Mouse (Mus musculus) C2C12 (cell line): ENCODE results near the gene Olfr467. TPM values are rescaled to one million over a fixed set of nuclear protein-coding genes. Genes with fewer than 3 reads are reported as not detected.
"Not testable (repeated sequence)": the region's sequence is repeated elsewhere in the genome, so short reads cannot be mapped to it uniquely, and the experiment has no call there.

Experiments
- H3K27me3 ChIP-seq: one replicate; pipeline ENCODE4 v1.6.1; 2011; ENCODE audit not compliant: control insufficient read depth, insufficient read depth, insufficient read length
- H3K36me3 ChIP-seq: one replicate; pipeline ENCODE4 v1.6.1; 2011; ENCODE audit not compliant: control insufficient read depth, insufficient read depth
- H3K4me3 ChIP-seq: one replicate; pipeline ENCODE4 v1.5.1; 2011; ENCODE audit warnings: mild to moderate bottlenecking, control low read depth; ENCODE audit not compliant: poor library complexity, insufficient read depth, severe bottlenecking
- H3K79me2 ChIP-seq: one replicate; pipeline ENCODE4 v1.6.1; 2011; ENCODE audit not compliant: control insufficient read depth, insufficient read depth
- H3K79me3 ChIP-seq: one replicate; pipeline ENCODE4 v1.6.1; 2011; ENCODE audit warnings: low read depth, control low read depth
- H3ac ChIP-seq: one replicate; pipeline ENCODE3; 2011; ENCODE audit warnings: low read depth; ENCODE audit not compliant: control insufficient read depth, insufficient read length
- CEBPB ChIP-seq: IDR thresholded peaks from one replicate; pipeline ENCODE4 v1.6.1; 2011; ENCODE audit warnings: low read depth, mild to moderate bottlenecking, control low read depth, moderate library complexity
- CTCF ChIP-seq: IDR thresholded peaks from one replicate; pipeline ENCODE4 v1.5.1; 2011; ENCODE audit not compliant: control insufficient read depth, insufficient read depth, insufficient read length
- FOSL1 ChIP-seq: IDR thresholded peaks from one replicate; pipeline ENCODE4 v1.8.0; 2011; ENCODE audit warnings: mild to moderate bottlenecking, low read length; ENCODE audit not compliant: poor library complexity, insufficient read depth, severe bottlenecking
- MAX ChIP-seq: IDR thresholded peaks from one replicate; pipeline ENCODE4 v1.6.1; 2011; ENCODE audit warnings: mild to moderate bottlenecking, control low read depth
- MYOD1 ChIP-seq: IDR thresholded peaks from one replicate; pipeline ENCODE4 v1.6.1; 2011; ENCODE audit warnings: low read depth; ENCODE audit not compliant: control insufficient read depth, insufficient read length
- MYOG ChIP-seq: IDR thresholded peaks from one replicate; pipeline ENCODE4 v1.6.1; 2011; ENCODE audit not compliant: control insufficient read depth, insufficient read length; ENCODE audit errors: extremely low read depth
- USF1 ChIP-seq: IDR thresholded peaks from one replicate; pipeline ENCODE4 v1.6.1; 2011; ENCODE audit warnings: low read depth, mild to moderate bottlenecking, control low read depth, moderate library complexity
- polyA plus RNA-seq: library from polyadenylated mRNA; unstranded; fragments of >200 nt; fragmentation: generic; extraction: Trizol; gene quantifications from one replicate; pipeline ENCODE4 v1.2.1, GENCODE M21; 2012; ENCODE audit warnings: missing spikeins

The Olfr467 gene
- polyA plus RNA-seq, 1 experiment, result not detected

DNA sequence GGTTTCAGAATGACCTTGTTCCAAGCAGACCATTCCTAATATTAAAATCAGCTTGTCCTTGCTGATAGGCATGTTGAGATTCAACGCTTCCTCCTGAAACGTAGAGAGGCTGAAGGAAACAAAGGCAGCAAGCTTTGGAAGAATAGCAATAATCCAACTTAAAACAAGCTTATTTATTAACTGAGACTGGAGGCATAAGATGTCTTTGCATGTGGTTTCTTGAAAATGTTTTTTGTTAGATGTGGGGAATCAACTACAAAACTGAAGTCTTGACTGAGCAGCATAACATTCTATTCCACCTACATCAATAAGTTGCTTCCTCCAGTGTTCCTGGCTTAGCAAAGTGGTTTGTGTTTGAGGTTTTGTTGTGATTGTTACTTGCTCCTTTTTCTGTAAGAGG is 11.0 kb upstream of the Olfr467 start, which contains the start of gene Ovch2:
Ovch2 (minus strand) TSS at position 101 of the 400 bp plus-strand sequence.
- no peak within 1 kb of the TSS for H3K4me3 ChIP-seq
- H3K36me3 ChIP-seq, result no peaks in the 10 kb centered on the region
- no peak within 1 kb of the TSS for H3ac ChIP-seq
- TF ChIP-seq MYOG (no peak), MYOD1 (no peak), CTCF (no peak), USF1 (no peak), CEBPB (no peak), MAX (no peak), FOSL1 (no peak)
- H3K27me3 ChIP-seq, result no peaks in the 10 kb centered on the region
- H3K79me2 ChIP-seq, result no peaks in the 10 kb centered on the region
- H3K79me3 ChIP-seq, result no peaks in the 10 kb centered on the region

DNA sequence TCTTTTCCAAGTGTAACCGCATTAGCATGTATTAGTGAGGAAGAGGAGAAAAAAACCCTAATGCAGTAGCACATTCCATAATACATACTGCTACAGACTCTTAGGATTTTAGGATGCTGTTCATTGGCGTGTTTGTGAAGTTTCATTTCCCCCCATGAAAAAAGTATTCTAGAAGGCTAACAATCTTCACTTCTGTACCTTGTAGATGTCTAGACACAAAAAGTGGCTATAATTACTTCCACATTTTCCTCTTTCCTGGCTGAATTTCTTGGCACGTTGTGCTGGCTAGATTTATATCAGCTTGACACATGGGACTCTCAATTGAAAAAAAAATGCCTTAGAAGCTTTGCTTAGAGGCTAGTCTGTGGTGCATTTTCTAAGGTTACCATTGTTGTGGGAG is 9.9 kb upstream of the Olfr467 start:
- Histone ChIP-seq H3ac (no peak overlapping the region), H3K4me3 (no peak overlapping the region), H3K79me2 (no peaks in the 10 kb centered on the region), H3K27me3 (no peaks in the 10 kb centered on the region), H3K79me3 (no peaks in the 10 kb centered on the region), H3K36me3 (no peaks in the 10 kb centered on the region)
- TF ChIP-seq CTCF, result no peak
- TF ChIP-seq MAX, result no peak
- no peak for TF ChIP-seq FOSL1
- no peak for TF ChIP-seq MYOG
- TF ChIP-seq USF1, result no peak
- no peak for TF ChIP-seq MYOD1
- TF ChIP-seq CEBPB, result no peak

DNA sequence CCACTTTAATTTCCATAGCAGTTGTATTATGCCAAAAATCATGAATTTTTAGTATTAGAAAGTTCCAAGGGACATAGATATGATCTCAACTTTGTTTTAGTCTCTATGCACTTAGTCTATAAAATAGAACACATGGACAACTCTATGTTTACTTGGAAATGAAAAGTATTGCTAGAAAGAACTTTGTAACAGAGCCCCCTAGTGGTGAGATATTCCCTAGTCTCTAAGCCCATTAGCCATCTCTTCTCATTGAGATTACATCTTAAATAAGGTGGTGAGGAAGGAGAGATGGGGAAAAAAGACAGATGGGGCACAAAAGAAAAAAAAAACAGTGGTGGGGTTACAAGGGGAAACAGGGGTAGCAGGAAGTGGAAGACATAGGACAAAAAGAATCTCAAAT is 7.4 kb downstream of the Olfr467 start:
- H3K27me3 ChIP-seq, result no peaks in the 10 kb centered on the region
- no peaks in the 10 kb centered on the region for H3K36me3 ChIP-seq
- no peak overlapping the region for H3ac ChIP-seq
- TF ChIP-seq CTCF (no peak), MYOD1 (no peak), USF1 (no peak), FOSL1 (no peak), CEBPB (no peak), MYOG (no peak), MAX (no peak)
- no peaks in the 10 kb centered on the region for H3K79me2 ChIP-seq
- no peak overlapping the region for H3K4me3 ChIP-seq
- H3K79me3 ChIP-seq, result no peaks in the 10 kb centered on the region

DNA sequence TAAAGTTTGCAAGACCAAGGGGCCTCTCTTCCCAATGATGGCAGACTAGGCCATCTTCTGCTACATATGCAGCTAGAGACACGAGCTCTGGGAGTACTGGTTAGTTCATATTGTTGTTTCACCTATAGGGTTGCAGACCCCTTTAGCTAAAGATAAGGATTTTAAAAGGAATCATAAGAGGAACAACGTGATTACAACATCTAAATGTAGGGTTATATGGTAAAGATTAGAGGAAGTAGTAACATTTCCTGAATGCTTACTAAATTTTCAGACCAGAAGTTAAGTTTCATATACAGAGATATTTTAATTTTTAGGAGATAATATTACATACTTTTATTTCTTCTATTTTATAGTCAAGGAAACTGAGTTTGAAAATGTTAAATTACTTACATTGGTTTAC is 11.8 kb downstream of the Olfr467 start:
- not testable (repeated sequence) for H3K36me3 ChIP-seq, H3K79me3 ChIP-seq, H3K4me3 ChIP-seq, H3ac ChIP-seq, H3K79me2 ChIP-seq, H3K27me3 ChIP-seq

DNA sequence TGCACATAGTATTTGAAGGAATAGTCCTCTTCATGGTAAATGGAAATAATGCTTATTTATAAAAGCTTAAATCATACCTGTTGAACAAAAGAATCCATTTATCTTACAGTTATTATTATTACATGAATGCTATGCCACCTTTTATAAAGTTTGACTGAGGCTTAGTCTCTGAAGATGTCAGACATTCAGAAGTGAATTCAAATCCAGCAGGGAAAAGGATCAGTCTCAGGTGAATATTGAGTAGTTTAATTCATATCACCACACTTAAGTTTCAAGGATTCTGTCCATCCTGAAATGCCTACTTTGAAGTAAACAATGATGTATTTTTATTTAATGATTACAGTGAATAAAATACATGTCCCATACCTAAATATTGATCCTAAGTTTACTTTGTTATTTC is 13.4 kb downstream of the Olfr467 start, which contains the start of gene Olfr469:
Olfr469 (minus strand) TSS at position 101 of the 400 bp plus-strand sequence.
- not testable (repeated sequence) for H3K27me3 ChIP-seq, H3K36me3 ChIP-seq, H3K4me3 ChIP-seq, H3K79me2 ChIP-seq, H3ac ChIP-seq, H3K79me3 ChIP-seq

DNA sequence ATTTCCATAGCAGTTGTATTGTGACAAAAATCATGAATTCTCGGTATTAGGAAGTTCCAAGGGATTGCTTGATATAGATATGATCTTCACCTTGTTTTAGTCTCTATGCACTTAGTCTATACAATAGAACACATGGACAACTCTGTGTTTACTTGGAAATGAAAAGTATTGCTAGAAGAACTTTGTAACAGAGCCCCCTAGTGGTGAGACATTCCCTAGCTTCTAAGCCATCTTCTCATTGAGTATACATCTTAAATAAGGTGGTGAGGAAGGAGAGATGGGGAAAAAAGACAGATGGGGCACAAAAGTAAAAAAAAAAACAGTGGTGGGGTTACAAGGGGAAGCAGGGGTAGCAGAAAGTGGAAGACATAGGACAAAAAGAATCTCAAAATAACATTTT is 29.7 kb downstream of the Olfr467 start:
- no peak overlapping the region for H3K4me3 ChIP-seq
- no peaks in the 10 kb centered on the region for H3K36me3 ChIP-seq
- no peaks in the 10 kb centered on the region for H3K79me3 ChIP-seq
- no peak overlapping the region for H3ac ChIP-seq
- H3K79me2 ChIP-seq, result no peaks in the 10 kb centered on the region
- TF ChIP-seq MYOG, result no peak
- TF ChIP-seq MYOD1, result no peak
- TF ChIP-seq CEBPB, result no peak
- no peak for TF ChIP-seq CTCF
- no peak for TF ChIP-seq USF1
- no peak for TF ChIP-seq FOSL1
- TF ChIP-seq MAX, result no peak
- H3K27me3 ChIP-seq, result no peaks in the 10 kb centered on the region

DNA sequence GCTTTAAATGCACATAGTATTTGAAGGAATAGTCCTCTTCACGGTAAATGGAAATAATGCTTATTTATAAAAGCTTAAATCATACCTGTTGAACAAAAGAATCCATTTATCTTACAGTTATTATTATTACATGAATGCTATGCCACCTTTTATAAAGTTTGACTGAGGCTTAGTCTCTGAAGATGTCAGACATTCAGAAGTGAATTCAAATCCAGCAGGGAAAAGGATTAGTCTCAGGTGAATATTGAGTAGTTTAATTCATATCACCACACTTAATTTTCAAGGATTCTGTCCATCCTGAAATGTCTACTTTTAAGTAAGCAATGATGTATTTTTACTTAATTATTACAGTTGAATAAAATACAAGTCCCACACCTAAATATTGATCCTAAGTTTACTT is 35.3 kb downstream of the Olfr467 start, which contains the start of gene Olfr470:
Olfr470 (minus strand) TSS at position 101 of the 400 bp plus-strand sequence.
- H3K79me3 ChIP-seq, H3K79me2 ChIP-seq, H3K36me3 ChIP-seq, H3K27me3 ChIP-seq, H3K4me3 ChIP-seq, H3ac ChIP-seq: not testable (repeated sequence)

Other genes with a start within 250 kb of the Olfr467 start
- not detected for gene Olfml1, start 244.8 kb upstream of the Olfr467 start, polyA plus RNA-seq
- gene Ppfibp2, start 217.1 kb upstream of the Olfr467 start, polyA plus RNA-seq, result 0.01 TPM
- gene 5330417H12Rik, start 187.1 kb upstream of the Olfr467 start, polyA plus RNA-seq, result not detected
- gene Cyb5r2, start 54.2 kb upstream of the Olfr467 start, polyA plus RNA-seq, result not detected
- not detected for gene Ovch2, start 11.1 kb upstream of the Olfr467 start, polyA plus RNA-seq
- gene Olfr469, start 13.3 kb downstream of the Olfr467 start, polyA plus RNA-seq, result not detected
- gene Olfr470, start 35.2 kb downstream of the Olfr467 start, polyA plus RNA-seq, result not detected
- gene Olfr472, start 85.6 kb downstream of the Olfr467 start, polyA plus RNA-seq, result not detected
- gene Olfr473, start 118.2 kb downstream of the Olfr467 start, polyA plus RNA-seq, result not detected
- not detected for gene Olfr474, start 142.4 kb downstream of the Olfr467 start, polyA plus RNA-seq
- gene Olfr476, start 152.5 kb downstream of the Olfr467 start, polyA plus RNA-seq, result not detected
- not detected for gene Olfr477, start 174.4 kb downstream of the Olfr467 start, polyA plus RNA-seq
- gene Olfr478, start 221.7 kb downstream of the Olfr467 start, polyA plus RNA-seq, result not detected
- gene Olfr479, start 238.4 kb downstream of the Olfr467 start, polyA plus RNA-seq, result not detected